Mouse (Mus musculus) small intestine, adult 2 months (tissue): Measurements from ENCODE around the gene Cpxm1. TPM values are rescaled to one million over a fixed set of nuclear protein-coding genes. Genes with fewer than 3 reads are reported as not detected.

Source experiments
- H3K27ac ChIP-seq: fragments of 200-500 bp; 2 replicates; pipeline ENCODE4 v1.5.1; 2012; ENCODE audit warnings: low read depth, low read length, control low read depth, inconsistent platforms; ENCODE audit not compliant: insufficient read depth
- H3K27me3 ChIP-seq: fragments of 200-500 bp; 2 replicates; pipeline ENCODE4 v1.6.1; 2012; ENCODE audit warnings: mild to moderate bottlenecking, moderate library complexity, low read length, inconsistent platforms; ENCODE audit not compliant: control insufficient read depth, insufficient read depth
- H3K36me3 ChIP-seq: fragments of 200-500 bp; 2 replicates; pipeline ENCODE4 v1.6.1; 2012; ENCODE audit warnings: mild to moderate bottlenecking, low read length, control low read depth, inconsistent platforms; ENCODE audit not compliant: control insufficient read depth, insufficient read depth
- H3K4me1 ChIP-seq: fragments of 200-500 bp; 2 replicates; pipeline ENCODE4 v1.6.1; 2012; ENCODE audit warnings: low read length, inconsistent platforms, mixed read lengths; ENCODE audit not compliant: control insufficient read depth, insufficient read depth, insufficient read length
- H3K4me3 ChIP-seq: fragments of 200-500 bp; 2 replicates; pipeline ENCODE4 v1.5.1; 2012; ENCODE audit warnings: low read depth, mild to moderate bottlenecking, control low read depth, inconsistent platforms, low read length, moderate library complexity
- CTCF ChIP-seq: fragments of 200-500 bp; IDR thresholded peaks from 2 replicates; pipeline ENCODE4 v1.5.1; 2012; ENCODE audit warnings: low read depth, mild to moderate bottlenecking, control low read depth, inconsistent platforms, low read length, moderate library complexity, mixed read lengths; ENCODE audit not compliant: insufficient replicate concordance, insufficient read length; ENCODE audit errors: extremely low read depth
- POLR2A ChIP-seq: fragments of 200-500 bp; IDR thresholded peaks from 2 replicates; pipeline ENCODE4 v1.6.1; 2012; ENCODE audit warnings: low read depth, mild to moderate bottlenecking, control low read depth, inconsistent platforms, low read length, moderate library complexity
- WGBS: fragments of 180-500 bp; shearing (Covaris S2); methylation state at CpG from one replicate; pipeline ENCODE4 v1.1.7; 2018; 5-methylcytosine and 5-hydroxymethylcytosine counted together
- polyA plus RNA-seq: library from polyadenylated mRNA; depleted of rRNA; stranded (reverse); fragments of >200 nt; gene quantifications from 2 replicates; pipeline ENCODE4 v1.2.3, GENCODE M21; 2012

Gene Cpxm1
- polyA plus RNA-seq, 1 experiment: 2.9 TPM

DNA sequence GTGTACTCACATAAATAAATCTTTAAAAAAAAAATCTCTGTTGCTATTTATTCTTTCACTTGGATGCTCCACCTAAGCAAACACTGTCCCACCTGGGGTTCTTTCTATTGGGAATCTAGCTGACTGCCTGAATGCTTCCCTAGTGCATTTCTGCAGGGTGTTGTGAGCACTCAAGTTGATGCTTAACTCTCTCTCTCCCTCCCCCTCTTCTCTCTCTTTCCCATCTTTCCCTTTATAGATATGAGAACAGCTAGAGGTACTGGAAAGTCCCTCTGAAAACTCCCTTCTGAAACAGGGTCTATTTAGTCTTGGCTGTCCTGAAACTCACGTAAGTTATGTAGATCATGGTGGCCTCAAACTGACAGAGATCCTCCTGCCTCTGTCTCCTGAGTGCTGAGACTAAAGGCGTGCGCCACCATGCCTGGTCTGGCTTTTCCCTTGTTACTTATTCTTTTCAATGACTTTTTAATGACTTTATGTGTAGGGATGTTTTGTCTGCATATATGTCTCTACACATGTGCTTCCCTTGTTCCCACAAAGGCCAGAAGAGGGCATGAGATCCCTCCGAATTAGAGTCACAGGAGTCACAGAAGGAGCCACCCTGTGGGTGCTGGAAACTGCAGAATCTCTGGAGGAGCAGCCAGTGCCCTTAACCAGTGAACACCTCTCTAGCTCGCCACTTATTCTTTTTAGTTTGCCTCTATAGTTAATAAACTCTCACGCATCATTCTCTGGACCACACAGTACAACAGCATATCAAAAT, 16.9 kb upstream of the Cpxm1 start:
- Histone ChIP-seq H3K4me3 (no peak overlapping the region), H3K27ac (no peak overlapping the region), H3K36me3 (no peaks in the 10 kb centered on the region), H3K27me3 (no peaks in the 10 kb centered on the region), H3K4me1 (no peaks in the 10 kb centered on the region; the same call in 1 of the 2 replicates)
- TF ChIP-seq CTCF (no peak), POLR2A (no peak)
- 69% methylated on average over 6 of the region's 6 CpGs for WGBS

DNA sequence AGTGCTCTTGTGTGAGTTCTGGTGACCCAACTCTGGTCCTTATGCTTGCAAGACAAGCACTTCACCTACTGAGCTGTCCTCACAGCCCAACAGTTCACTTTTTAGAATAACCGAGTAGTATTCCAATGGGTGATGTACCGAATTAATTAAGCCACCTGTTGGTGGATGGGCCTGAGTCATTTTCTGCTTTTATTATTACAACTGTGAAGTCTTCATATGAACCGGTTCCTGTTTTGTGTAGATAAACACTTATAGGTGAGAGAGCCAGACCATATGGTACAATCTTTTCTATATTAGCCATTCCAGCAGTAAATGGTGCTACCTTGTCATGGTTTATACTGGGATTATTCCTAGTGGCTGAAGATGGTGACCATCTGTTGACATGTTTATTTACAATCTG, 15.4 kb upstream of the Cpxm1 start:
- Histone ChIP-seq H3K4me1 (no peaks in the 10 kb centered on the region; the same call in 1 of the 2 replicates), H3K36me3 (no peaks in the 10 kb centered on the region), H3K27ac (no peak overlapping the region), H3K4me3 (no peak overlapping the region), H3K27me3 (no peaks in the 10 kb centered on the region)
- 74% methylated on average over 3 of the region's 3 CpGs for WGBS
- TF ChIP-seq CTCF (no peak), POLR2A (no peak)

DNA sequence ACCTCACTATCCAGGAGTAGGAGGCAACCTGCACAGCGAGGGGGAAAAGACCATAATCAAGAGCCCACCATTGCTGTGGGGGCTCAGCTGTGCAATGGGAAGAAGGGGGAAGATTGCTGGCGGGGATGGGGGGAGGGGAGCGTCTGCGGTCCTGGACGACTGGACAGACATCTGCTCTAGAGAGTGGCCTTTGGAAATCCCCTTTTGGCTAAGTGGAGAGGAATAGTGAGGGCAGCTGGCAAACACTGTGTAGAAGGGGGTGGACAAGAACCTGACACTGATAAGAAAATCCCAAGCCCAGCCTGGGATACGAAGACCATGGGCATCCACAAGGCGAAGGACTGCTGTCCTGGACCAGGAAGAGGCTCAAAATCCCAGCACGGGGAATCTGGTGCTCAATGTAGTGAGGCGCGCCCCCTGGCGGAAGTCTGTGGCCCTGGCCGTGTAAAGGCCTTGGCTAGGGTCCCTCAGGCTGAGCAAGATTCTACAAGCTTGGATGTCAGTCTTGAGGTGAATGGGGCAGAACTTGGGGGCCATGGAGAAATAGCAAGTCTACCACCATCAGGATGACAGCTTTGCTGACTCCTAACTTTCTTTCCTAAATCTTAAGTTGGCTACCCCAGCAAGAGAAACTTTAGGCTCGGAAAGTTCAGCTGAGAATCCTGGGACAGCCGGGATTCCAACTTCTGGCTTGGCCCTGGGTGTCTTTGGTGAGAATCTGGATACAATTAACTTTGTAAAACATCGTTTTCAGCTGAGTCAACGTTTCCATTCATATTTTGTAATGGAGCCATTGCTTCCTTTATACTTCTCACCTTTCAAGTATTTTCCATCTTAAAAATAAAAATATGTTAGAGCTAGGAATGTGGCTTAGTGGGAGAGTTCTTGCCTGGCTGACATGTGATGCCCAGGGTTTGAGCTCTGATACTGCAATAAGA, 14.5 kb upstream of the Cpxm1 start:
- TF ChIP-seq POLR2A: no peak
- TF ChIP-seq CTCF: peak; percentile 92
- H3K4me1 ChIP-seq: no peaks in the 10 kb centered on the region; the same call in 1 of the 2 replicates
- no peak overlapping the region for H3K4me3 ChIP-seq
- no peaks in the 10 kb centered on the region for H3K27me3 ChIP-seq
- H3K36me3 ChIP-seq: no peaks in the 10 kb centered on the region
- 34% methylated on average over 16 of the region's 16 CpGs for WGBS
- H3K27ac ChIP-seq: no peak overlapping the region

DNA sequence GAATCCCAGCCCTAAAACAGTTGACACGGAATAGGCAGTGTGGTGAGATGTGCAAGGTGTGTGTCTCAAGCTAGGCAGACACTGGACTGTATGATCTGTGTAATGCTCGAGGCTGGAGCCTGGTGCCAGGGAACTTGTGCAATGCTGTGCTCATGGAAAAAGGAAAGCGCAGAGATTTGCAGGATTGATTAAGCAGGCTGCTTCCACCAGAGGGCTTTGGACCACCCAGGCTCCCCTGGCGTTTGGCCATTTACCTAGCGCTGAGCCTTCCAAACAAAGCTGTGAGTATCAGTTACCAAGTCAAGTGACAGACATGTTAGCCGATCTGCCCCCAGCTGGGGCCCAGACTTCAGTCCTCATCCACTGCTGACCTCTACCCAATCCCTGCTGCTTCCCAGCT, 10.8 kb upstream of the Cpxm1 start:
- no peaks in the 10 kb centered on the region; the same call in 1 of the 2 replicates for H3K4me1 ChIP-seq
- TF ChIP-seq CTCF (no peak), POLR2A (no peak)

DNA sequence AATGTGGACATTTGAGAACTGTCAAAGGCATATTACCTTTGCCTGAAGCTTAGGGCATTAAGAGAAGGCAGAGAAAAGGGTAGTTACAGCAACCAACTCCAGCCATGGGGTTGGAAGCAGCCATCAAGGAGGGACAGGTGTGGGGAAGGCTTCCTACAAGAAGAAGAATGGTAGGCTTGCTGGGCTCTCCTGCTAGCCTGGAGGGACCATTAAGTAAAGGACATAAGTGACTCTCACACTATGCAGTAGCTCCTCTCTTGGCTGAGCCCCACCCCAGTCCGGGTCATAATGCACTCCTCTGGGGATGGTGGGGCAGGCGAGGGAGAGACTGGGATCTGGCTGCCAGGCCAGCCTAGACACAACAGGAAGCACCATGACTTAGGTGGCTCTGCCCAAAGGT, 8.8 kb upstream of the Cpxm1 start, which contains the start of gene Tmem239:
Tmem239 (plus strand) TSS at position 301 of the 400 bp plus-strand sequence.
- no peak within 1 kb of the TSS for H3K4me3 ChIP-seq
- no peaks in the 10 kb centered on the region for H3K4me1 ChIP-seq
- H3K36me3 ChIP-seq: no peaks in the 10 kb centered on the region
- no peak for TF ChIP-seq CTCF
- TF ChIP-seq POLR2A: no peak
- WGBS: 59% methylated on average over 2 of the region's 2 CpGs
- no peak within 1 kb of the TSS for H3K27ac ChIP-seq
- H3K27me3 ChIP-seq: no peaks in the 10 kb centered on the region

More for the DNA sequence above, 10.8 kb upstream of the Cpxm1 start:
- H3K36me3 ChIP-seq: no peaks in the 10 kb centered on the region
- H3K4me3 ChIP-seq: no peak overlapping the region
- no peaks in the 10 kb centered on the region for H3K27me3 ChIP-seq
- WGBS: 32% methylated on average over 6 of the region's 6 CpGs
- no peak overlapping the region for H3K27ac ChIP-seq

DNA sequence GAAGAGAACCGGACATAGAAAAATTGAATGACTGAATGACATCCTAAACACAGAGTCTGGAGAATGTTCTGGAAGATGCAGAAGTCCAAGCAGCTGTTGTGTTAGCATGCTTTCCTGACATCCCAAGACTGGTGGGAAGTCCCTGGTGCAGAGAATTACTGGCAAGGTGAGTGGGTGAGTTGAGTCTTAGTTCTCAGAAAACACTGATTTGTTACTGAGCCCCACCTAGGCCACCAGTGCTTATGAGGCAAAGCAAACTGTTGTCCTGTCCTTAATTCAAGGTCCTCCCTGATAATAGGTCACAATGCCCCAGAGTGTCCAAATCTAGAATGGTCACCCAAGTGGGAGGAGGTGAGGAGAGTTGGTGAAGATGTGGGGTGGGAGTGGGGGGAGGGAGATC, 7.6 kb upstream of the Cpxm1 start, which contains the start of the genes Gm28372 and 1700020A23Rik:
Gm28372 (plus strand) TSS at position 301 of the 400 bp plus-strand sequence.
1700020A23Rik (plus strand) TSS at position 321 of the 400 bp plus-strand sequence.
- TF ChIP-seq CTCF (no peak), POLR2A (no peak)
- Histone ChIP-seq H3K36me3 (no peaks in the 10 kb centered on the region), H3K4me3 (no peak within 1 kb of the TSS), H3K4me1 (no peaks in the 10 kb centered on the region), H3K27ac (no peak within 1 kb of the TSS), H3K27me3 (no peaks in the 10 kb centered on the region)
- 84% methylated on average over 1 of the region's 1 CpGs for WGBS
